Mouse (Mus musculus) forebrain, embryonic 14.5 days (tissue): ENCODE results near the gene Tap2. TPM values are rescaled to one million over a fixed set of nuclear protein-coding genes. Genes with fewer than 3 reads are reported as not detected.
A peak's percentile ranks its signal among the peaks of the same experiment; 100 is the strongest.
"Not testable (repeated sequence)": the region's sequence is repeated elsewhere in the genome, so short reads cannot be mapped to it uniquely, and the experiment has no call there.

ENCODE experiments used
- ATAC-seq: fragments of 200-750 bp; cut with Nextera tagmentation; 2 replicates; pipeline ENCODE4 v1.8.0; 2017; ENCODE audit warnings: mild to moderate bottlenecking, moderate library complexity
- DNase-seq: peaks from one replicate; pipeline ENCODE4 v3.0.0-alpha.2; 2015; ENCODE audit warnings: low spot score
- H3K27ac ChIP-seq: fragments of 300-500 bp; sonication (generic); 2 replicates; pipeline ENCODE4 v1.5.1; 2014; ENCODE audit warnings: low read depth, mild to moderate bottlenecking, control low read depth, low read length, moderate library complexity
- H3K27me3 ChIP-seq: fragments of 300-500 bp; sonication (generic); replicated peaks from 2 replicates; pipeline ENCODE4 v1.6.1; 2014; ENCODE audit warnings: low read length, control low read depth, mixed read lengths; ENCODE audit not compliant: control insufficient read depth, insufficient read depth
- H3K36me3 ChIP-seq: fragments of 300-500 bp; sonication (generic); 2 replicates; pipeline ENCODE4 v1.6.1; 2014; ENCODE audit warnings: low read length, control low read depth; ENCODE audit not compliant: control insufficient read depth, insufficient read depth
- H3K4me1 ChIP-seq: fragments of 300-500 bp; sonication (generic); 2 replicates; pipeline ENCODE4 v1.6.1; 2014; ENCODE audit warnings: antibody characterized with exemption, low read length, control low read depth; ENCODE audit not compliant: control insufficient read depth, insufficient read depth
- H3K4me2 ChIP-seq: fragments of 300-500 bp; sonication (generic); 2 replicates; pipeline ENCODE4 v1.6.1; 2014; ENCODE audit warnings: mild to moderate bottlenecking, control low read depth, low read length
- H3K4me3 ChIP-seq: fragments of 300-500 bp; sonication (generic); 2 replicates; pipeline ENCODE4 v1.5.1; 2014; ENCODE audit warnings: low read depth, low read length, control low read depth
- H3K9ac ChIP-seq: fragments of 300-500 bp; sonication (generic); 2 replicates; pipeline ENCODE4 v1.6.1; 2014; ENCODE audit warnings: mild to moderate bottlenecking, low read length, control low read depth, moderate library complexity
- H3K9me3 ChIP-seq: fragments of 300-500 bp; sonication (generic); replicated peaks from 2 replicates; pipeline ENCODE4 v1.6.1; 2016; ENCODE audit warnings: low read length, control low read depth, mixed read lengths; ENCODE audit not compliant: control insufficient read depth
- WGBS: fragments of 180-500 bp; shearing (Covaris S2); extraction: QIAGEN DNeasy Blood & Tissue Kit; methylation state at CpG from one replicate; pipeline ENCODE4 v1.1.7; 2014; 5-methylcytosine and 5-hydroxymethylcytosine counted together
- polyA plus RNA-seq: library from polyadenylated mRNA; unstranded; fragments of >200 nt; fragmentation: Nextera tagmentation; extraction: Ambion mirVana; gene quantifications from 2 replicates; pipeline ENCODE4 v1.2.1, GENCODE M21; 2014

Tap2 gene
- polyA plus RNA-seq, 1 experiment from 2014 or later, result 0.28 TPM

GRCm38 (mm10) chr17:34230971-34231370, 27.6 kb downstream of the Tap2 start:
- H3K4me1 ChIP-seq, H3K27ac ChIP-seq, H3K4me2 ChIP-seq, H3K9ac ChIP-seq, H3K4me3 ChIP-seq, H3K27me3 ChIP-seq, H3K9me3 ChIP-seq, DNase-seq, ATAC-seq, H3K36me3 ChIP-seq: not testable (repeated sequence)
- 90% methylated on average over 6 of the region's 9 CpGs for WGBS

- ATAC-seq, result not testable (repeated sequence)
- WGBS, result 87% methylated on average over 4 of the region's 7 CpGs
Observed at GRCm38 (mm10) chr17:34232021-34232420, 28.7 kb downstream of the Tap2 start.

GRCm38 (mm10) chr17:34234926-34235325, 31.6 kb downstream of the Tap2 start:
- Histone ChIP-seq H3K4me2 (no peak overlapping the region), H3K9ac (no peak overlapping the region), H3K4me3 (no peak overlapping the region), H3K36me3 (no peaks in the 10 kb centered on the region), H3K27ac (no peak overlapping the region), H3K9me3 (no peaks in the 10 kb centered on the region), H3K4me1 (no peaks in the 10 kb centered on the region), H3K27me3 (no peaks in the 10 kb centered on the region)
- 0 out of 2 replicates have a peak, but pooled peaks have one; percentile 54 for ATAC-seq
- peak; percentile 58 for DNase-seq
- 46% methylated on average over 9 of the region's 9 CpGs for WGBS

More at GRCm38 (mm10) chr17:34232021-34232420, 28.7 kb downstream of the Tap2 start:
- not testable (repeated sequence) for H3K4me2 ChIP-seq, H3K9me3 ChIP-seq, H3K27me3 ChIP-seq, DNase-seq, H3K4me1 ChIP-seq, H3K36me3 ChIP-seq, H3K9ac ChIP-seq, H3K27ac ChIP-seq, H3K4me3 ChIP-seq

- DNase-seq (no peak), ATAC-seq (no peak)
- no peak overlapping the region for H3K4me2 ChIP-seq
- no peak overlapping the region for H3K4me3 ChIP-seq
- H3K9me3 ChIP-seq, result no peaks in the 10 kb centered on the region
- 87% methylated on average over 5 of the region's 5 CpGs for WGBS
- H3K36me3 ChIP-seq, result no peaks in the 10 kb centered on the region
- H3K9ac ChIP-seq, result no peak overlapping the region
- H3K4me1 ChIP-seq, result no peaks in the 10 kb centered on the region
- no peaks in the 10 kb centered on the region for H3K27me3 ChIP-seq
- no peak overlapping the region for H3K27ac ChIP-seq
Observed at GRCm38 (mm10) chr17:34236691-34237090, 33.4 kb downstream of the Tap2 start.

- Histone ChIP-seq H3K36me3 (no peaks in the 10 kb centered on the region), H3K9ac (no peak overlapping the region), H3K9me3 (no peaks in the 10 kb centered on the region), H3K4me2 (no peak overlapping the region), H3K27ac (no peak overlapping the region), H3K4me1 (no peaks in the 10 kb centered on the region), H3K4me3 (no peak overlapping the region), H3K27me3 (no peaks in the 10 kb centered on the region)
- WGBS, result 83% methylated on average over 3 of the region's 3 CpGs
- DNase-seq (no peak), ATAC-seq (no peak)
Observed at GRCm38 (mm10) chr17:34237741-34238140, 34.4 kb downstream of the Tap2 start.

GRCm38 (mm10) chr17:34238706-34239105, 35.4 kb downstream of the Tap2 start, which contains the start of gene H2-Ob:
Gene H2-Ob, plus strand, starts transcription at chr17:34238903.
- H3K27ac ChIP-seq, result no peak within 1 kb of the TSS
- H3K4me3 ChIP-seq, result no peak within 1 kb of the TSS
- ATAC-seq (no peak), DNase-seq (peak; percentile 67)
- 65% methylated on average over 3 of the region's 3 CpGs for WGBS
- H3K9me3 ChIP-seq, result no peaks in the 10 kb centered on the region
- no peaks in the 10 kb centered on the region for H3K27me3 ChIP-seq
- no peak within 1 kb of the TSS for H3K4me2 ChIP-seq
- no peaks in the 10 kb centered on the region for H3K4me1 ChIP-seq
- H3K9ac ChIP-seq, result no peak within 1 kb of the TSS
- H3K36me3 ChIP-seq, result no peaks in the 10 kb centered on the region

GRCm38 (mm10) chr17:34239601-34240041, 36.3 kb downstream of the Tap2 start:
- Histone ChIP-seq H3K27ac (no peak overlapping the region), H3K4me1 (no peaks in the 10 kb centered on the region), H3K4me2 (no peak overlapping the region), H3K36me3 (no peaks in the 10 kb centered on the region), H3K9me3 (no peaks in the 10 kb centered on the region), H3K9ac (no peak overlapping the region), H3K4me3 (no peak overlapping the region), H3K27me3 (no peaks in the 10 kb centered on the region)
- 76% methylated on average over 10 of the region's 10 CpGs for WGBS
- DNase-seq (no peak), ATAC-seq (no peak)

GRCm38 (mm10) chr17:34240366-34240765, 37.0 kb downstream of the Tap2 start:
- no peak overlapping the region for H3K4me2 ChIP-seq
- no peak overlapping the region for H3K4me3 ChIP-seq
- H3K4me1 ChIP-seq, result no peaks in the 10 kb centered on the region
- H3K27ac ChIP-seq, result no peak overlapping the region
- no peaks in the 10 kb centered on the region for H3K27me3 ChIP-seq
- no peak for ATAC-seq
- 74% methylated on average over 3 of the region's 3 CpGs for WGBS
- DNase-seq, result no peak
- no peaks in the 10 kb centered on the region for H3K36me3 ChIP-seq
- no peaks in the 10 kb centered on the region for H3K9me3 ChIP-seq
- no peak overlapping the region for H3K9ac ChIP-seq

- H3K9me3 ChIP-seq, result no peaks in the 10 kb centered on the region
- no peaks in the 10 kb centered on the region for H3K4me1 ChIP-seq
- H3K9ac ChIP-seq, result no peak overlapping the region
- H3K4me2 ChIP-seq, result no peak overlapping the region
- no peaks in the 10 kb centered on the region for H3K36me3 ChIP-seq
- H3K27ac ChIP-seq, result no peak overlapping the region
- WGBS, result 79% methylated on average over 6 of the region's 6 CpGs
- no peaks in the 10 kb centered on the region for H3K27me3 ChIP-seq
- ATAC-seq (no peak), DNase-seq (no peak)
- H3K4me3 ChIP-seq, result no peak overlapping the region
Observed at GRCm38 (mm10) chr17:34240916-34241315, 37.6 kb downstream of the Tap2 start.
